8 mouse cellular contexts compared by ENCODE assay signal in genomic region chr15:8442156-8442555, GRCm38 (mm10). TPM values are rescaled to one million over a fixed set of nuclear protein-coding genes. Genes with fewer than 3 reads are reported as not detected.
A peak's percentile ranks its signal among the peaks of the same experiment; 100 is the strongest.
DNase-seq lines count a peak whose midpoint lies in the region; ATAC-seq and TF ChIP-seq lines count a peak whose summit lies in the region.

No protein-coding gene starts in this region.

- TF ChIP-seq CTCF in liver, postnatal 0 days (IDR thresholded peaks at IDR 0.05; ENCODE audit: low read depth) = no peak

- peaks cover 0 to 4% of the 10 kb centered on the region in 2 experiments; a peak in 2 of 4 replicates for H3K4me1 ChIP-seq in ES-E14 (ENCODE audit: control insufficient read depth in 2 of 2, insufficient read depth in 2 of 2, low read length in 2 of 2, poor library complexity in 1 of 2)
- peaks cover 33% of the 10 kb centered on the region for H3K4me1 ChIP-seq in forebrain, embryonic 10.5 days
- peaks cover 6% of the 10 kb centered on the region for H3K4me1 ChIP-seq in intestine, embryonic 15.5 days (replicated peaks)
- peaks cover 4% of the 10 kb centered on the region; the same call in 1 of the 2 replicates for H3K4me1 ChIP-seq in liver, postnatal 0 days (ENCODE audit: insufficient read depth)

- H3K4me3 ChIP-seq in ES-E14 (ENCODE audit: insufficient read depth in 1 of 2, low read depth in 1 of 2, low read length in 2 of 2, poor library complexity in 1 of 2, severe bottlenecking in 1 of 2) = peak overlapping the region; percentile 40 to 99; a peak in 3 of 4 replicates
- H3K4me3 ChIP-seq in forebrain, embryonic 10.5 days = peak overlapping the region; percentile 94
- H3K4me3 ChIP-seq in intestine, embryonic 15.5 days (replicated peaks) = peak overlapping the region; percentile 69
- H3K4me3 ChIP-seq in liver, postnatal 0 days (ENCODE audit: low read depth, low read length) = peak overlapping the region; percentile 93

- no peaks in the 10 kb centered on the region for H3K9me3 ChIP-seq in ES-E14 (ENCODE audit: control insufficient read depth, insufficient read depth, low read depth, low read length)
- H3K9me3 ChIP-seq in forebrain, embryonic 10.5 days = no peaks in the 10 kb centered on the region
- H3K9me3 ChIP-seq in intestine, embryonic 15.5 days = no peaks in the 10 kb centered on the region
- H3K9me3 ChIP-seq in liver, postnatal 0 days (ENCODE audit: low read length) = no peaks in the 10 kb centered on the region

- H3K36me3 ChIP-seq in ES-E14 (ENCODE audit: control insufficient read depth, insufficient read depth, low read length, poor library complexity, severe bottlenecking) = no peaks in the 10 kb centered on the region
- H3K36me3 ChIP-seq in forebrain, embryonic 10.5 days (replicated peaks) = no peaks in the 10 kb centered on the region
- H3K36me3 ChIP-seq in intestine, embryonic 15.5 days = no peaks in the 10 kb centered on the region
- H3K36me3 ChIP-seq in liver, postnatal 0 days (replicated peaks; ENCODE audit: insufficient read depth, low read length) = no peaks in the 10 kb centered on the region

- DNase-seq in adrenal gland, adult 18-20 months (ENCODE audit: low spot score in 2 of 2) = peak; percentile 26 to 32
- DNase-seq in adrenal gland, adult 8-10 months = no peak
- no peak for DNase-seq in ES-E14 (ENCODE audit: low read depth, low spot score)
- peak; percentile 74 for DNase-seq in forebrain, embryonic 10.5 days (ENCODE audit: extremely low spot score, low spot score)
- DNase-seq in liver, postnatal 0 days = peak; percentile 26
- DNase-seq in urinary bladder, adult 18-20 months (ENCODE audit: low spot score in 2 of 2) = no peak

- in situ Hi-C loops in ES-E14 (cut with MboI; ENCODE audit: low sequenced_read_pairs in 2 of 2, unreplicated experiment in 2 of 2) = no loop called here

- H3K4me2 ChIP-seq in intestine, embryonic 15.5 days (replicated peaks) = peak overlapping the region; percentile 77
- H3K4me2 ChIP-seq in liver, postnatal 0 days (ENCODE audit: low read depth, low read length) = peak overlapping the region; percentile 90

- no peak for ATAC-seq in intestine, embryonic 15.5 days
- ATAC-seq in liver, postnatal 0 days = no peak
- ATAC-seq in activated CD4-positive, CD25-positive, alpha-beta regulatory T cell, adult 4 months = no peak

- WGBS in forebrain, embryonic 10.5 days = 1% methylated on average over 11 of the region's 11 CpGs
- WGBS in intestine, embryonic 15.5 days = 2% methylated on average over 11 of the region's 11 CpGs
- WGBS in liver, postnatal 0 days (ENCODE audit: insufficient replicate concordance) = 3% methylated on average over 11 of the region's 11 CpGs

- H3K9ac ChIP-seq in ES-E14 (ENCODE audit: insufficient read depth, low read depth, low read length, poor library complexity, severe bottlenecking) = no peak overlapping the region; the same call in 1 of the 2 replicates
- H3K9ac ChIP-seq in intestine, embryonic 15.5 days = peak overlapping the region; percentile 83
- H3K9ac ChIP-seq in liver, postnatal 0 days (replicated peaks) = peak overlapping the region; percentile 99

- TF ChIP-seq EP300 in liver, postnatal 0 days (IDR thresholded peaks at IDR 0.05; ENCODE audit: low read depth) = no peak

- no peak overlapping the region for H3K27ac ChIP-seq in ES-E14 (ENCODE audit: insufficient read depth, low read depth, low read length, poor library complexity, severe bottlenecking)
- H3K27ac ChIP-seq in forebrain, embryonic 10.5 days = peak overlapping the region; percentile 99
- H3K27ac ChIP-seq in intestine, embryonic 15.5 days = 0 out of 2 replicates have a peak overlapping the region, but pooled peaks have one; percentile 41
- peak overlapping the region; percentile 100 for H3K27ac ChIP-seq in liver, postnatal 0 days (ENCODE audit: low read depth)

- H3K27me3 ChIP-seq in forebrain, embryonic 10.5 days (ENCODE audit: poor library complexity, severe bottlenecking) = no peaks in the 10 kb centered on the region
- no peaks in the 10 kb centered on the region for H3K27me3 ChIP-seq in intestine, embryonic 15.5 days (replicated peaks)
- no peaks in the 10 kb centered on the region for H3K27me3 ChIP-seq in liver, postnatal 0 days (ENCODE audit: insufficient read depth, low read length)

TF ChIP-seq in ES-E14, 5 proteins besides CTCF, POLR2A, EP300 and RAD21:
- TF ChIP-seq HCFC1 (IDR thresholded peaks at IDR 0.05; ENCODE audit: borderline replicate concordance, insufficient read depth, low read length) (no peak), MAFK (IDR thresholded peaks at IDR 0.05; ENCODE audit: insufficient read depth, low read depth, low read length) (no peak), CHD2 (IDR thresholded peaks at IDR 0.05; ENCODE audit: low read depth, low read length) (no peak), ZNF384 (IDR thresholded peaks at IDR 0.05; ENCODE audit: low read depth, low read length) (no peak), ZC3H11A (IDR thresholded peaks at IDR 0.05; ENCODE audit: borderline replicate concordance, low read depth, low read length) (no peak)

RNA-seq across cellular contexts. Expression of gene Nipbl, which starts 2.1 kb away (rescaled TPM):
- 10 to 100 TPM; 37.4 to 45.7 TPM for total RNA-seq in adrenal gland, adult 18-20 months (2021)
- total RNA-seq in adrenal gland, adult 8-10 months (2022) = 10 to 100 TPM; 41.1 to 57.1 (median 52.9) TPM
- 33.6 and 35.1 TPM in 2 replicates for total RNA-seq in ES-E14 (2012; rRNA removed)
- polyA plus RNA-seq in forebrain, embryonic 10.5 days (2016; fragmentation: Nextera tagmentation; extraction: Ambion mirVana) = 18.5 and 18.8 TPM in 2 replicates
- 14.6 and 14.7 TPM in 2 replicates for polyA plus RNA-seq in intestine, embryonic 15.5 days (2015; fragmentation: Nextera tagmentation; extraction: Ambion mirVana)
- polyA plus RNA-seq in liver, postnatal 0 days (2015; fragmentation: Nextera tagmentation; extraction: Ambion mirVana) = 5.7 and 5.8 TPM in 2 replicates
- polyA plus RNA-seq in activated CD4-positive, CD25-positive, alpha-beta regulatory T cell, adult 4 months (2017; shearing (Covaris generic)) = 10 to 100 TPM; 41.1 to 41.4 TPM

Comparison
In these comparisons a context has a peak if more than half of its experiments do, and no peak if none do; other contexts are left out.
1. DNase-seq: peak in adrenal gland, adult 18-20 months (2 of 2), forebrain, embryonic 10.5 days (single experiment) and liver, postnatal 0 days (single experiment); none in adrenal gland, adult 8-10 months (single experiment), ES-E14 (single experiment) and urinary bladder, adult 18-20 months (0 of 2).
2. Peak in every context shown above with its lines, with median percentiles within 50 percentile points of each other: H3K4me3 ChIP-seq.